Mouse (Mus musculus) kidney, adult 2 months (tissue): ENCODE measurements around the gene Acp4.
"Not testable (repeated sequence)": the region's sequence is repeated elsewhere in the genome, so short reads cannot be mapped to it uniquely, and the experiment has no call there.

Source experiments
- CTCF ChIP-seq: fragments of 200-500 bp; conservative IDR thresholded peaks from 2 replicates; pipeline ENCODE4 v1.5.1; 2011; ENCODE audit warnings: low read depth, mild to moderate bottlenecking, control low read depth, low read length, moderate library complexity, mixed read lengths; ENCODE audit not compliant: insufficient read depth, insufficient read length
- POLR2A ChIP-seq: fragments of 200-500 bp; IDR thresholded peaks from one replicate; pipeline ENCODE4 v1.6.1; 2011; ENCODE audit warnings: low read depth, low read length, control low read depth

- TF ChIP-seq CTCF, POLR2A: not testable (repeated sequence)
Observed at GRCm38 (mm10) chr7:44250732-44251275, 6.4 kb downstream of the Acp4 start.
